Mouse (Mus musculus) frontal cortex, adult (tissue): ENCODE data around the gene Slc6a13.
A peak's percentile ranks its signal among the peaks of the same experiment; 100 is the strongest.

ENCODE experiments used
- ATAC-seq: cut with Nextera tagmentation; 2 replicates; pipeline ENCODE4 v1.9.2; 2017; ENCODE audit warnings: mild to moderate bottlenecking, moderate library complexity, mixed read lengths; ENCODE audit not compliant: low TSS enrichment

The Slc6a13 gene

DNA sequence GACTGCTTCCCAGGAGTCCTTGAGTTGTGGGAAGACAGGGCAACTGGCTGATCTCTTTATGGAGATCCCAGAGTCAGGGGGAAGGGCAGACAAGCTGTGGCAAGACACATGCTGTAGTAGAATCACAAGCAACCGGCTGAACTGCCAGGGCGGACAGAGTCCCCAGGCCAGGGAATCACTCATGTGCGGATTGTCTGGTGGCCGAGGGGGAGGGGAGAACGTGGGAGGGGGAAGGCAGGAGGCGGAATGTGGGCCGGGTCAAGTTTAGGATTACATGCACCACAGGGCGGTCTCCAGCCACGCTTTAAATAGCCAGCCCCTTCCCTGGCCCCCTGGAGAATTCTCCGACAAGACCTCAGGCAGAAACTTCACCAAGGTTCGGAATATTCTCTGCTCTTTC is at the start of gene Slc6a13:
TSS of gene Slc6a13 (plus strand) at position 274 of the 400 bp plus-strand sequence.
- no peak for ATAC-seq

DNA sequence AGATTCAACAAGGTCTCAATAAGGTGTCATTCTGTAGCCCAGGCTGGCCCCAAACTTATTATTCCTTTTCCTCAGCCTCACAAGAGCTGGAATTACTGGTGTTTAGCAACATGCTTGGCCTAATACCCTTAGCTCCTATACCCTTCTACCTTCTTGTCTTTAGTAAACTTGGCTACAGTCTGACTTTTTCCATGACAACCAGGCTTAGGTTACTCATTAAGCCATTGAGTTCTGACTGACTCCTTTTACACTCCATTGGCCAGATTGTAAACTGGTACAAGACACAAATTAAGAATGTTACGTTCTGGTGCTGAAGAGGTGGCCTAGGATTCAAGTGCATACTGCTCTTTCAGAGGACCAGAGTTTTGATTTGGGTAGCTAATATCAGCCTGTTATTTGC is 49.6 kb upstream of the Slc6a13 start:
- no peak for ATAC-seq

DNA sequence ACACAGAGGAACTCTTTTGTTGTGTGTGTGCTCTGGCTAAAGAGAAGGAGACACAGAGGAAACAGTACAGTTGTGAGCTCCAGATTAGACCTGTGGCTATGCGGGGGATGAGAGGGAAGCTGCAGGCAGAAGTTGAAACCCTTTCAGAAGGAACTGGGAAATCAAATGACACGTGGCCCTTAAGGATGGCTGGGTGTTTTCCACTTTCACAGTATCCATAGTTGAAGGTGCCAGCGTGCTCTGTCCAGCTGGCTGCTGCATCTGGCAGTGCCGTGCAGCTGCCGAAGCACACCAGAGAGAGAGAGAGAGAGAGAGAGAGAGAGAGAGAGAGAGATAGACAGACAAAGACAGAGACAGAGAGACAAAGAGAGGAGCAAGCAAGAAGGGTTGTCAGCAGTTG is 48.8 kb upstream of the Slc6a13 start:
- ATAC-seq = no peak

DNA sequence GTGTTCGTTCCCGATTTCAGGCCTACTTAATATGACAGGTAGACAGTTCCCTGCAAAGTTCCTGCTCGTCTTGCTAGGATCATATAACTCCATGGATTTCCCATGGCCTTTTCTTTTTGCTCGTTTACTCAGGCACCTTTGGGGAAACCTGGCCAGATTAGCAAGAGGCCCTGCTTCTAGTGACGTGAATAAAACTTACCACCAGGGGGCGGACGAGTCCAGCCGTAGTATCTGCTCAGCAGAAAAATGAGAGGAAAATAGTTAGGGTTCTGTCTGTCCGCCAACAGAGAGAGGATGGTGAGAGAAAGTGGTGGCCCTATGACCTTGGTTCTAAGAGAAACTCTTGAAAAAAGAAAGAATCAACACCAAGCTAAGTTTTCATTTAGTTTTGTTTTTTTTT is 39.5 kb upstream of the Slc6a13 start:
- ATAC-seq = peak; percentile 89

DNA sequence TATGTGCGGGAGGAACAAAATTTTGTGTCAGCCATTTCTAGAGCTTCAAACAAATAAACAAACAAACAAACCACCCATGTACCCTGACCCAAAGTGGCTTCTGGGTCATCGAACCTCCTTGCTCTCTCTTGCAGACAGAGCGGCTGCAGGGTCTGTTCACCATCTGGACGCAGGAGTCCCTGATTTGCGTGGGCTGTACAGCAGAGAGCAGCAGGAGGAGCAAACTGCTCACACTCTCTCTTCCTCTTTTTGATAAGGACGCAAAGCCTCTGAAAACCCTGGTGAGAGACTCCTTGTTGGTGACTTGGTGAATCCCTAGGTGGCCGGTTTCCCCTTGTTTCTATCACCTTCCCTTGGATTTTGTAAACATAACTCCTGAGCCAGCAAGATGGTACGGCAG is 38.8 kb upstream of the Slc6a13 start:
- no peak for ATAC-seq

DNA sequence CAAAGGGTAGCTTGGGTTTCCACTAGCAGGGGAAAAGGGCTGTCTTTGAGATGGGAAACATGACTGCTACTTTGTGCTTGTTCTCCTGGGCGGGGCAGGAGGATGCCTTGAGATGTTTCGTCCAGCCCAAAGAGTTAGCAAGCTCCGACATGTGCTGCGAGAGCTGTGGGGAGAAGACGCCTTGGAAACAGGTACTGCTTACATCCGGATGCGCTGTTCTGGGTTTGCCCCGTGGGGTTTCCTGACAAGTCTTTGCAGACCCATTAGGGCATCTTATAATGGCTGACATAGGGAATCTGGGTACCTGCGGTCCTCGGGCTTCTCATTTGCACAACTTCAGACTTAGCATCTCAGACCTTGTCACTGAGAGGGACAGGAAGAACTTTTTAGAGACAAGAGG is 38.0 kb upstream of the Slc6a13 start:
- no peak for ATAC-seq

DNA sequence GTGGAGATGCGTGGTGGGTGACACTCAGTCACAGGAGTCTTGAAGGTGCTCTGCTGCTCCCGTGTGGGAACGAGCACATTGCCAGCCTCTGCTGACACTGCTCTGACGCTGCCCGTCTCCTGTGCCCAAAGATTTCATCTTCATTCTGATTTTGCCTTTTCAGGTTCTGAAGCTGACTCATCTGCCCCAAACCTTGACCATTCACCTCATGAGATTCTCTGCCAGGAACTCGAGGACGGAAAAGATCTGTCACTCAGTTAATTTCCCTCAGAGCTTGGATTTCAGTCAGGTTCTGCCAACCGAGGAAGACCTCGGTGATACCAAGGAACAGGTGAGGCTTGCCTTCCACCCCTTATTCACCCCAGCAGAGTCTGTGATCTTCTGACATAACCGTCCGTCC is 37.5 kb upstream of the Slc6a13 start:
- ATAC-seq = no peak

DNA sequence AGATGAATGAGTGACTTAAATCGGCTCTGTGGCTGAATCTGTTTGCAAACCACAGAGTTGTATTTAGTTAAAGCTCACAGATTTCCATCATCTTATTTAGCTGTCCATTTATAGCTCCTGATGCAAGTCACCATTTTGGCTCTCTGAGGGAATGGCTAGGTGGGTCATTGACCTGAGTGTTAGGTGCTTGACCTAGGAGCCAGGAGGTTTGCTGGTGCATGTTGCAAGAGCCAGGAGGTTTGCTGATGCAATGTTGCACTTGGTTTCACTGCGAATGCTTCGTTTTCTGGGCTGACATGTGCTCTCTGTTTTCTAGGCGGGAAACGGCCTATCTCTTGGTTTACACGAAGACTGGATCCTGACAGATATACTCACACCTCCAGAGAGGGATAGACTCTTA is 29.9 kb upstream of the Slc6a13 start:
- ATAC-seq = no peak

DNA sequence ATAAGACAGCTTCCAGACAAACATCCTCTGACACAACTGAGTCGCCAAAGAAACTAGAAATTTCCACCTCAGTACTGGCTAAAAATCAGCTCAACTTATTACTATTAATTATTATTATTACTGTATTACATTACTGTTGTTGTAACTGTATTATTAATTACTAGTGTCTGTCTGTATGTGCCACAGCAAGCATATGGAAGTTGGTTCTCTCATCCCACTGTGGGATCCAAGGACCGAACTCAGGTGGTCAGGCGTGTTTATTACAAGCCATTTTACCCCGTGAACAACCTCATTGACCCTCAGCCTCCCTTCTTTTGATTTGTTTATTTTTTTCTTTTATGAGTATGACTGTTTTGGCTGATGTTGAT is 28.3 kb upstream of the Slc6a13 start:
- 0 out of 2 replicates have a peak, but pooled peaks have one; percentile 2 for ATAC-seq

DNA sequence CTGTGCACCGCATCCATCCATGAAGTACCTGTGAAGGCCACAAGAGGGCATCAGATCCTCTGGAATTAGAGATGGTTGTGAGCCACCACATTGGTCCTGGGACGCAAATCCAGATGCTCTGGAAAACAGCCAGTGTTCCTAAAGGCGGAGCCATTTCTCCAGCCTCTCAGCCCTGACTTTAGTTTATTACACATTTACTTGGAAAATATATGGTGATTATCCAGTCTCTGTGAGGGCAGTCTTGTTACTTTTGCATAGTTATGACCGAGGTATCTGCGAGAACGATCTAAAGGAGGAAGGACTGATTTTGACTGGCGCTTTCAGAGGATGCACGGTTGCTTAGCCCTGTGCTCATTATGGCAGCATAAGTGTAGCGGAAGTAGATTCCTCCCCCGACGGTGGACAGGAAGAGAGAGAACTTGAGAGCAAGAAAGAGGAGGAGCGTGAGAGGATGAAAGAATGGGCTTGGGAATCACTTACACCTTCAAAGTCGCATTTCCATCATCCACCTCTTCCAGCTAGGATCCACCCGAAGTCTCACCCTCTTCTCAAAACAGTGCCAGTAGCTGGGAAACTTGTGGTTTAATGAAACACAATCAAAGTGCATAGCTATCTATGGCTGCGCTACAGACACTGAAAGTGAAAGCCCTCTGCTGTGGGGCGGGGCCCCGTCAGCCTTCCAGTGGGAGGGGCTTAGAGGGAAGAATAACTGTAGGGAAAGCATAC is 27.8 kb upstream of the Slc6a13 start:
- peak; percentile 96 for ATAC-seq

DNA sequence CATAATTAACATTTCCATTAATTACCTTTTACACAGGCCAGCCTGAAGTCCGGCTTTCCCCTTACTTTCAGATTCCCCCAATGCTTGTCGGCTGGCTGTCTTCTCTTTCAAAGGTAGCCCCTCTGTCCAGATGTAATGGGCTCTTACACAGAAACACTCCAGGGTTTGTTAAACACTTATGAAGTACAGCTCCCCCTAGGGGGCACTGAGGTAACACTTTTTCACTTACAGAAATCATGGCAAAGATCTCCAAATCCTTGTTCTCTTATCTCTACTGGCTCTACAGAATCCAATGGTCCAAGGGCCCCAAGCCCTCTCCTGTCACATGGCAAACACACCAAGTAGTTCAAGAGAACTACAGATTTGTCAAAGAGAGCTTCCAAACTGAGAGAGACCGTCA is 25.7 kb upstream of the Slc6a13 start:
- ATAC-seq = no peak

DNA sequence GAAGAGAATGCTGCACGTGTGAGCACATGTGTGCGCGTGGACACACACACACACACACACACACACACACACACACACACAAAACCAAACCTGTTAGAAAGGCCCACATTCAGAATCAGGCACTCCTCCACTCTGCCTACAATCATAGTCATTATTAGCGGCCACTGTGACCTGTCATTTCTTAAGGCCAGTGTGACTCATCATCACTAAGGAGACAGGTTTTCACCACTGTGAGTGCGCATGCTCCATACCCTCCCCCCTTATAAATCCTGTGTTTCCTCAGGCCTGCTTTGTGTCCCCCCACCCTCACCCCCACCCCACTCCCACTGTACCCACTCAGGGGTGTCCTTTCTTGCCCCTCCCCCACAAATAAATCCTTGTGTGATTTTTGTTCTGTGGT is 15.9 kb upstream of the Slc6a13 start:
- no peak for ATAC-seq

DNA sequence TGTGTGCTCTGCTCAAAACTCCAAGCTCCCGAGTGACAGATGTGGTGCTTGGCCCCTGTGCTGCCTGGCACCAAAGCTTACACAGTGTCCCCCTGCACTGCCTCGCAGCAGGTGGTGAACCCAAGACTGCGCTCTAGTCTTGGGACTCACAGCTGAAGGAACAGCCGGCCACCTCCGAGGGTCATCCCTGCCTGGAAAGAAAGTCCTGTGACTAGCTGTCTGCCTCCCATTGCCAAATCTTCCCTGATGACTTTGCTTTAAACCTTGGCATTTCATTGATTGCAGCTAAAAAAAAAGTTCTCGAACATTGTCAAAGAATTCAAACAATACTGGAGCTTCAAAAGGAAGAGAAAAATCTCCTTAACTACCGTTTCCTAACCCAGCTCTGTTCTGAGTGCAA is 710 bp upstream of the Slc6a13 start:
- no peak for ATAC-seq

DNA sequence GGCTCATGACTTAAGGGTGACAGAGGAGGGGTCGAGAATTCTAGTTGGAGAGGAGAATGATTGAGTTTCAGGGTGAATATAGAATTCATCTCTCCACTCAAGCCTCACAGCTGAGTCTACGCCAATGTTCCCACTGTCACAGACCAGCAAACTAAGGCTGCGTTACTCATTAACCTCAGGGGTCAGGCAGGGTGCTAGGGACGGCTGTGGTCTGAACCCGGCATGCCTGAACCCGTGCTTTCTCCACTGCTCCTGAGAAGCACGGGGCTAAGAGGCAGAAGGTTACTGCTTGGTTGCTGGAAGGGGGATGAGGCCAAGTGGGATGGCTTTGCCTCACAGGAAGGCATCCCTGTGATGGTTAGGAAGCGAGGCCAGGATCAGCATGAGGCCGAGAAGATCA is 477 bp downstream of the Slc6a13 start:
- ATAC-seq = no peak

DNA sequence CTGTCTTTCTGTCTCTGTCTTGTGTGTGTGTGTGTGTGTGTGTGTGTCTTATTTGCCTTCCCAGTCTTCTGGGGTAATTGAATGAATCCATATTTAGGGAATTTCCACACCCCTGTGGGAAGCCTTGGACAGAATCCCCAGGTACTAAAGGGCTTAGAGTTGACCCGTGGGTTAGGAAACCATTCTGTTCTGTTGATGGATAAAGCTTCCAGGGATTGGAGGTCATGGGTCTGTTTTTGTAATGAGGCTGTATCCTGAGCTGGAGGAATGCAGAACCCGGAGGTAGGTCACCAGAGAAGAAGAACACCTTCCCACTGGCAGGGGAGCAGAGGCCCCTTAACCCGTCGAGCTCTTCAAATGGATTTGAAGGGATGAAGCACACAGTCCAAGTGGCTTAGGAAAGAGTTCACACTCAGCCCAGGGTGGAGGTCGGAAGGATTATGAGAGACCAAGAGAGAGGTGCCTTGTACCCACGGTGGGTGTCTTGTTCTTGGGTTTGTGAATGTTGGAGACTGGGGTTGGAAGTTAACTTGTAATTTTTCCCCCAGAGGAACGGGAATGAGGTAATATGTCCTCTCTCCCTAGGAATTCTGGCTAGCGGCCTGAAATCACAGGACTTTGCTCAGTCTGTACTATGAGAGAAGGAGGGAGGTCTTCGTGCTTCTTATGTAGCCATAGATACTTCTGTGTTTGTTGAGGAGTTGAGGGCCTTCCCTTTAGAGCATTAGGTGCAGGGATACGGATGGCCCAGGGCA is 3.6 kb downstream of the Slc6a13 start:
- no peak for ATAC-seq

DNA sequence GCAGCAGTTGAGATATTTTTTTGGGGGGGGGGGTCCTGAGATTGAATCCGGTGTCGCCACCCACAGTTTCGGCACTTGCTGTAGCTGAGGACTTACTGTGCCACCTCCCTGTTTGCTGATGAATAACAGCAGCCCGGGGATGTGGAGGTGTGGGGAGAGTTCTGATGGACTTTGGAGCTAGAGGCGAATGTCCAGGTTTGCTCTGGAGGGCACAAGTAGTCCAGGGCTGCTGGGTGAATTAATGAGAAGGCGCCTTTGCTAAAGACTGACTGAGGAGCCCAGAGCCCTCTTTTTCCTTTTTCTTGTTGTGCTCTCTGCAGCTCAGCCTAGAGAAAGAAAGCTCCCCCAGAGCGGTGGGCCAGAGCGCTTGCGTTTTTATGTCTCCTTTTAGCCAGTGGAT is 4.6 kb downstream of the Slc6a13 start:
- ATAC-seq = no peak

DNA sequence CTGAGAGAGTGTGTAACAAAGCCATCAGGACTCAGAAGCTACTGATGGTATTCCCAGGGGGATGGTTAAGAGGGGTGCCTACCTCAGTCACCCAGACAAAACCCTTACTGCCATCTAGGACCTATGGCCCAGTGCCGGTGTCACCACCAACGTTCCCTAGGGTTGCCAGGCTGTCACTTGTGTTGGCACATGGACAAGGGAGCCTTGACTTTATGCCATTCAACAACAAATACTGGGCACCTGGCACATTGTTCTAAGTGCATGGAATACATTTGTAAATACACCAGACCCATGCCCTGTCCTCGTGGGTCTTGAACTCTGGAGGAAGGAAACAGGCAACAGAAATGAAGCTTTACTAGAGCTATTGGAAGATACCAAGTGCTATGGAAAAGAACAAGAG is 5.5 kb downstream of the Slc6a13 start:
- no peak for ATAC-seq

DNA sequence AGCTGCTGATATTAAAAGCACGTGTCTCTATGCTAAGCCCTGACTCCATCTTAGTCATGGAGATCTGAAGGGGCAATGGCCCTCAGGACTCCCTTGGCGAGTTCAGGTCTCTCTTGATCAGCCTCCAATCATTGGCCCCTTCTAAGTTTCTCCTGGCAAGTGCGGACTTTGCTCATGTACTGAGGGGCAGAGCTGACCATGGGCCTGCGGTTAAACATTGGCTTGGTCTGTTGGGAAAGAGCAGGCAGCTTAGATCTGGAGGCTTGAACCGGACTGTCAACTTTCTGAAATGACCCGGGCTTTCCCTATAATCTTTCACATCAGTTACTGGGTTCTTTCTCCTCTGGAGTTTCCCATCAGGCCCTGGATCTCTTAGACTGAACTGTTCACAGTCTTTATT is 11.0 kb downstream of the Slc6a13 start:
- no peak for ATAC-seq

DNA sequence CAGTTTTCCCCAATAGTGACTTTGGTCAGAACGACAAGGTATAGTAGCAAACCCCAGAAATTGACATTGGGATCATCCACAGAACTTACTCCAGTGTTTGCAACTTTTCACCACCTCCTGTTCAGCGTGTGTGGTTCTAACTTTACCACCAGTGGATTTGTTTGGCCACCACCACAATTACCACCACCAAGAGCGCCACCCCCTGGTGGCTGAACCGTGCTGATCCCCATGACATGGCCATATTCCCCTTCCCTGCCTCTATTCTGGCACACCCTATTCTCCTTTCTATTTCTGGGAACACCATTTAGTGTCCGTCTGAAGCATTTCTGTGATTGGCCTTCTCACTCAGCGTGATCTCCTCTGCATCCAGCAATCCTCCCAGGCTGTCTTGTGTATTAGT is 19.1 kb downstream of the Slc6a13 start:
- no peak for ATAC-seq

DNA sequence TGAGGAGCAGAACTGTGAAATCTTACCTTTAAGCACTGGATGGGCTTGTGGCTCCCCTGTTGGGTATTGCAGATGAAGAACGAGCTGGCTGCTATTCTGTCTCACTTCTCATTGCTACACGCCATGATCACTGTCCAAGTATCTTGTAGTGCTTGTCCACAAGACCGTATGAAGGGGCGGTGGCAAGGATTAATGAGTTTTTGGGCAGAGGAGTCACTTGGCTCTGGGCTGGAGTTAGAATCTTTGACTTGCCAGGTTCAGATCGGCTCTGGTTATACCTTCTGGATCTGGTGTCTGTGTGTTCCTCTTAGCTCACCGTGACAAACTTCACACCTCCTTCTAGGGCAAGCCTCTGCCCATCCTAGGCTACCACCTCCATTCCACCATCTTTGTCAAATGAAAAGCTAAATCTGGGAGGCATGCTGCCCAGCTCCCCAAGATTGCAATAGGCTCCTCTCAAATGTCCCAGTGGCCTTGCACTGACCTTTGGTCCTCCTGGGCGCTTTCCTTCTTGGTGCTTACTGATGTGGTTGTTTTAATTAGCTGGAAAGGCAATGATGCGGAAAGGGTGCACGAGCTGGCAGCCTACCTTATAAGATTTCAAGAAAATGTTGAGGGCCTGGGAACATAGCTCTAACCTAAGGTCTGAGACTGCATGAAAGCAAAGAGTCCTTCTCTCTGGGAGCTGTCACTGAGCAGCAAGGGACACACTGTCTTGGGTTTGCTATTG is 22.5 kb downstream of the Slc6a13 start:
- ATAC-seq = no peak

DNA sequence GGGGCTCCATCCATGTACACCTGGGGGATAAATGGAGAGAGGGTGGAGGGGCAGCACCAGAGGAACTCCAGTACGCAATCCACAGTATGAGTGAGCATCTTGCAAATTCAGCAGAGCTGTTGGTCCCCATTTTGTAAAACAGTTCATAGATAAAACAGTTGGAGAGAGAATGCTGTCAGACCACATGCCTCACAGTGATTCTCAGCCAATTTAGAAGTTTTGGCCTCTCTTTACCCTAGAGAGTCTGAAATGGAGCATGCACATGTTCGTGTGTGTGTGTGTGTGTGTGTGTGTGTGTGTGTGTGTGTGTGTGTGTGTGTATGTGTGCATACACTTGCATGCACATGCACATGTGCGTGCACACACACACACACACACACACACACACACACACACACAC is 25.3 kb downstream of the Slc6a13 start:
- ATAC-seq = no peak

DNA sequence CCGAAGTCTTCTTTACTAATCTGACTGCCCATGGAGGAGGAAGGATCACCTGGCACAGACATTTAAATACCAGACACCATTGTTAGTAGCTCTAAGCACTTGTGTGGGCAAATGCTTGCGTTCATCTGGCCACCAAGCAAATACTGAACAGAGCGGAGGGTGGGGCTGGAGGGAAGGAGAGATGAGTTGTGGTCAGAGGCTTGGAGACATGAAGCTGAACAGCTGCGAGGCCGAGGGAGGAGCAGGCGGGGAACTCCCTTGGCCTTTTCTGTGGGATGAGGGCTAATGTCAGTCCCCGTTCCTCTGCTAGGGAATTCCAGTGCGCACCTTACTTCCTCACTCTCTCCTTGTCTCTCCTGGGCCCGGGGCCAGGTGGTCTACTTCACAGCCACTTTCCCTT is 25.7 kb downstream of the Slc6a13 start:
- no peak for ATAC-seq

DNA sequence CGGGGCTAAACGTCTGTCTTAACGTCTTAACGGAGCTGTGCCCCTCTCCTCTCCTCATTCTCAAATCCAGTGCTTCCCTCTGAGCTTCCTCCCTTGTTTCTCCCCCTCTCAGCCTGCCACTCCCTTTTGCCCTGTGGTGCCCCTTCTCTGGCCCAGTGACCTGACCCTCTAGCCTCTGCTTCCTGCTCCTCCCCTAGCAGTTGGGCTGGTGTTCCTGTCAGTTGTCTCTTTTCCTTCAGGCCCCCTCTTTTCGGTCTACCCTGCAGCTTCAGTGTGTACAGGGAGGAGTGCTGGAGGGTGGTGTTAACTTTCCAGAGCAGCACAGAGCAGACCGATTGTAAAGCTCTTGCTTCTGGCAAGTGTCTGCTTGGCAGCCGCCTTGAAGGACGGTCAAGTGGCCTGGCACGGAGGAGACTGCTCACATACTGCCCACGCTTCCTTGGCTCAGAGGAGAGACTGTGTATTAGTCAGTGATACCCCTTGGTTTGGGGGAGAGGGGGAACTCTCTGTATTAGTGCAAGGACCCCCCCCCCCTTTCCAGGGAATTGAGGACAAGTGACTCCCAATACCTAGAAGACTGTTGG is 26.6 kb downstream of the Slc6a13 start:
- ATAC-seq = no peak
